Mouse (Mus musculus): ENCODE measurements around the gene Cbx4.

Cbx4 gene

GRCm38 (mm10) chr11:119085279-119086062, 550 bp downstream of the Cbx4 start:
- DNase-seq (ENCODE audit: low read depth, low spot score) = peak; percentile 83

GRCm38 (mm10) chr11:119084446-119085278, 1.4 kb downstream of the Cbx4 start:
- DNase-seq (ENCODE audit: low read depth, low spot score) = peak; percentile 70

- peak; percentile 87 for DNase-seq (ENCODE audit: low read depth, low spot score)
Measured at GRCm38 (mm10) chr11:119083724-119084445, 2.1 kb downstream of the Cbx4 start.

GRCm38 (mm10) chr11:119082638-119083599, 3.1 kb downstream of the Cbx4 start:
- peak; percentile 74 for DNase-seq (ENCODE audit: low read depth, low spot score)

GRCm38 (mm10) chr11:119081839-119082637, 4.0 kb downstream of the Cbx4 start:
- peak; percentile 56 for DNase-seq (ENCODE audit: low read depth, low spot score)

GRCm38 (mm10) chr11:119081148-119081838, 4.7 kb downstream of the Cbx4 start:
- no peak for DNase-seq (ENCODE audit: low read depth, low spot score)

- no peak for DNase-seq (ENCODE audit: low read depth, low spot score)
Measured at GRCm38 (mm10) chr11:119080461-119081147, 5.4 kb downstream of the Cbx4 start.

GRCm38 (mm10) chr11:119079445-119079837, 6.6 kb downstream of the Cbx4 start:
- no peak for DNase-seq (ENCODE audit: low read depth, low spot score)

- no peak for DNase-seq (ENCODE audit: low read depth, low spot score)
Measured at GRCm38 (mm10) chr11:119078691-119079444, 7.2 kb downstream of the Cbx4 start.

- no peak for DNase-seq (ENCODE audit: low read depth, low spot score)
Measured at GRCm38 (mm10) chr11:119077755-119078154, 8.3 kb downstream of the Cbx4 start.

GRCm38 (mm10) chr11:119075805-119076204, 10.2 kb downstream of the Cbx4 start:
- peak; percentile 90 for DNase-seq (ENCODE audit: low read depth, low spot score)

- no peak for DNase-seq (ENCODE audit: low read depth, low spot score)
Measured at GRCm38 (mm10) chr11:119073876-119074433, 12.1 kb downstream of the Cbx4 start.

- DNase-seq (ENCODE audit: low read depth, low spot score) = no peak
Measured at GRCm38 (mm10) chr11:119072986-119073385, 13.0 kb downstream of the Cbx4 start.

- no peak for DNase-seq (ENCODE audit: low read depth, low spot score)
Measured at GRCm38 (mm10) chr11:119072239-119072638, 13.8 kb downstream of the Cbx4 start.

GRCm38 (mm10) chr11:119066841-119067240, 19.2 kb downstream of the Cbx4 start:
- no peak for DNase-seq (ENCODE audit: low read depth, low spot score)

GRCm38 (mm10) chr11:119059256-119059655, 26.8 kb downstream of the Cbx4 start:
- no peak for DNase-seq (ENCODE audit: low read depth, low spot score)
